Mouse (Mus musculus) left cerebral cortex, adult 8-10 months (tissue): ENCODE data around the gene Gm13288. TPM values are rescaled to one million over a fixed set of nuclear protein-coding genes. Genes with fewer than 3 reads are reported as not detected.
"Not testable (repeated sequence)": the region's sequence is repeated elsewhere in the genome, so short reads cannot be mapped to it uniquely, and the experiment has no call there.

ENCODE experiments used
- DNase-seq, 2 experiments: peaks; one replicate each; pipeline ENCODE4 v3.0.0; 2022; ENCODE audit warnings: low spot score in 2 of 2
- total RNA-seq, 4 experiments: library from RNA; stranded (reverse); gene quantifications; 2 replicates each; pipeline ENCODE4 v1.2.4; 2022

Gene Gm13288
- total RNA-seq, 4 experiments from 2014 or later = not detected

- DNase-seq = not testable (repeated sequence)
Observed at GRCm38 (mm10) chr4:88799365-88799764, 6.0 kb upstream of the Gm13288 start, which contains the start of gene Gm13285. TSS of gene Gm13285 (plus strand) at chr4:88799665.

- not testable (repeated sequence) for DNase-seq
Observed at GRCm38 (mm10) chr4:88802954-88803353, 2.4 kb upstream of the Gm13288 start, which contains the start of gene Gm13287. TSS of gene Gm13287 (plus strand) at chr4:88803254.

GRCm38 (mm10) chr4:88805761-88806160 lies 430 bp downstream of the Gm13288 start:
- DNase-seq = not testable (repeated sequence)

- no peak for DNase-seq
Observed at GRCm38 (mm10) chr4:88815928-88816327, 10.6 kb downstream of the Gm13288 start, which contains the start of gene Ifna7. TSS of gene Ifna7 (plus strand) at chr4:88816228.

GRCm38 (mm10) chr4:88819659-88820058 lies 14.3 kb downstream of the Gm13288 start, which contains the start of gene Ifna11:
TSS of gene Ifna11 (plus strand) at chr4:88819959.
- no peak for DNase-seq

- DNase-seq = no peak
Observed at GRCm38 (mm10) chr4:88822995-88823394, 17.7 kb downstream of the Gm13288 start.

- not testable (repeated sequence) for DNase-seq
Observed at GRCm38 (mm10) chr4:88827116-88827515, 21.8 kb downstream of the Gm13288 start, which contains the start of gene Ifna6. TSS of gene Ifna6 (plus strand) at chr4:88827416.

- no peak for DNase-seq
Observed at GRCm38 (mm10) chr4:88830523-88830922, 25.2 kb downstream of the Gm13288 start.

- not testable (repeated sequence) for DNase-seq
Observed at GRCm38 (mm10) chr4:88835225-88835624, 29.9 kb downstream of the Gm13288 start, which contains the start of gene Ifna5. TSS of gene Ifna5 (plus strand) at chr4:88835525.

GRCm38 (mm10) chr4:88838828-88839227 lies 33.5 kb downstream of the Gm13288 start:
- no peak for DNase-seq

- DNase-seq = no peak
Observed at GRCm38 (mm10) chr4:88840058-88840457, 34.7 kb downstream of the Gm13288 start.

- no peak for DNase-seq
Observed at GRCm38 (mm10) chr4:88841438-88841911, 36.1 kb downstream of the Gm13288 start, which contains the start of gene Ifna4. TSS of gene Ifna4 (plus strand) at chr4:88841861.

GRCm38 (mm10) chr4:88845334-88845733 lies 40.0 kb downstream of the Gm13288 start:
- no peak for DNase-seq

- no peak for DNase-seq
Observed at GRCm38 (mm10) chr4:88849698-88850097, 44.4 kb downstream of the Gm13288 start, which contains the start of gene Ifna1. TSS of gene Ifna1 (plus strand) at chr4:88850087.

- DNase-seq = no peak
Observed at GRCm38 (mm10) chr4:88851026-88851763, 45.9 kb downstream of the Gm13288 start.

Other genes starting within 250 kb of the Gm13288 start
- not detected for gene Ifna15, start 247.3 kb upstream of the Gm13288 start, total RNA-seq
- gene Ifna14, start 233.7 kb upstream of the Gm13288 start, total RNA-seq = not detected
- not detected for gene Ifna9, start 213.1 kb upstream of the Gm13288 start, total RNA-seq
- gene Ifna12, start 202.2 kb upstream of the Gm13288 start, total RNA-seq = not detected
- gene C87499, start 171.1 kb upstream of the Gm13288 start, total RNA-seq = not detected
- gene Ifna13, start 161.1 kb upstream of the Gm13288 start, total RNA-seq = not detected
- gene Ifna16, start 128.6 kb upstream of the Gm13288 start, total RNA-seq = not detected
- not detected for gene Ifna2, start 121.6 kb upstream of the Gm13288 start, total RNA-seq
- not detected for gene Ifnab, start 114.2 kb upstream of the Gm13288 start, total RNA-seq
- 1 to 10 TPM in 2 of 4 experiments, under 1 TPM in 2; 0.61 to 1.8 (median 0.93) TPM for gene Gm26566, start 83.7 kb upstream of the Gm13288 start, total RNA-seq
- gene Klhl9, start 83.1 kb upstream of the Gm13288 start, total RNA-seq = 100 to 1,000 TPM in 1 of 4 experiments, 10 to 100 TPM in 3; 91.7 to 103 (median 95.7) TPM
- not detected for gene Gm13271, start 50.7 kb upstream of the Gm13288 start, total RNA-seq
- not detected for gene Gm13283, start 45.4 kb upstream of the Gm13288 start, total RNA-seq
- gene Gm13290, start 31.7 kb upstream of the Gm13288 start, total RNA-seq = not detected
- not detected for gene Gm13289, start 28.6 kb upstream of the Gm13288 start, total RNA-seq
- gene Gm13272, start 25.7 kb upstream of the Gm13288 start, total RNA-seq = not detected
- not detected for gene Ifnz, start 23.4 kb upstream of the Gm13288 start, total RNA-seq
- gene Gm13276, start 19.8 kb upstream of the Gm13288 start, total RNA-seq = not detected
- gene Gm13277, start 16.9 kb upstream of the Gm13288 start, total RNA-seq = not detected
- not detected for gene Gm13278, start 14.0 kb upstream of the Gm13288 start, total RNA-seq
- not detected for gene Gm13275, start 11.0 kb upstream of the Gm13288 start, total RNA-seq
- not detected for gene Gm13279, start 8.1 kb upstream of the Gm13288 start, total RNA-seq
- gene Gm13285, start 5.9 kb upstream of the Gm13288 start, total RNA-seq = not detected
- gene Gm13287, start 2.3 kb upstream of the Gm13288 start, total RNA-seq = not detected
- not detected for gene Ifna7, start 10.7 kb downstream of the Gm13288 start, total RNA-seq
- not detected for gene Ifna11, start 14.4 kb downstream of the Gm13288 start, total RNA-seq
- gene Ifna6, start 21.9 kb downstream of the Gm13288 start, total RNA-seq = not detected
- not detected for gene Ifna5, start 30.0 kb downstream of the Gm13288 start, total RNA-seq
- not detected for gene Ifna4, start 36.3 kb downstream of the Gm13288 start, total RNA-seq
- not detected for gene Ifna1, start 44.6 kb downstream of the Gm13288 start, total RNA-seq
- gene Ifne, start 74.7 kb downstream of the Gm13288 start, total RNA-seq = not detected